Mouse (Mus musculus): ENCODE data around the gene Myog. TPM values are rescaled to one million over a fixed set of nuclear protein-coding genes. Genes with fewer than 3 reads are reported as not detected.

Gene Myog
- polyA plus RNA-seq, 1 experiment from 2014 or later, result not detected

- 64% methylated on average over 3 of the region's 3 CpGs for WGBS (ENCODE audit: missing documents)
- H3K36me3 ChIP-seq (ENCODE audit: inconsistent target), result peaks cover 11% of the 10 kb centered on the region; the same call in 1 of the 2 replicates
- H3K4me3 ChIP-seq (ENCODE audit: inconsistent target), result no peak overlapping the region
- H3K79me2 ChIP-seq (ENCODE audit: inconsistent target), result no peaks in the 10 kb centered on the region
- no peak overlapping the region for H3K27ac ChIP-seq
These were observed 4.2 kb downstream of the Myog start for GRCm38 (mm10) chr1:134293738-134294604.

- H3K4me3 ChIP-seq (ENCODE audit: inconsistent target), result no peak overlapping the region
- H3K27ac ChIP-seq, result no peak overlapping the region
- 96% methylated on average over 8 of the region's 8 CpGs for WGBS (ENCODE audit: missing documents)
- H3K79me2 ChIP-seq (ENCODE audit: inconsistent target), result no peaks in the 10 kb centered on the region
- H3K36me3 ChIP-seq (ENCODE audit: inconsistent target), result peaks cover 11% of the 10 kb centered on the region; the same call in 1 of the 2 replicates
These were observed 7.5 kb downstream of the Myog start for GRCm38 (mm10) chr1:134297265-134297664.

DNA sequence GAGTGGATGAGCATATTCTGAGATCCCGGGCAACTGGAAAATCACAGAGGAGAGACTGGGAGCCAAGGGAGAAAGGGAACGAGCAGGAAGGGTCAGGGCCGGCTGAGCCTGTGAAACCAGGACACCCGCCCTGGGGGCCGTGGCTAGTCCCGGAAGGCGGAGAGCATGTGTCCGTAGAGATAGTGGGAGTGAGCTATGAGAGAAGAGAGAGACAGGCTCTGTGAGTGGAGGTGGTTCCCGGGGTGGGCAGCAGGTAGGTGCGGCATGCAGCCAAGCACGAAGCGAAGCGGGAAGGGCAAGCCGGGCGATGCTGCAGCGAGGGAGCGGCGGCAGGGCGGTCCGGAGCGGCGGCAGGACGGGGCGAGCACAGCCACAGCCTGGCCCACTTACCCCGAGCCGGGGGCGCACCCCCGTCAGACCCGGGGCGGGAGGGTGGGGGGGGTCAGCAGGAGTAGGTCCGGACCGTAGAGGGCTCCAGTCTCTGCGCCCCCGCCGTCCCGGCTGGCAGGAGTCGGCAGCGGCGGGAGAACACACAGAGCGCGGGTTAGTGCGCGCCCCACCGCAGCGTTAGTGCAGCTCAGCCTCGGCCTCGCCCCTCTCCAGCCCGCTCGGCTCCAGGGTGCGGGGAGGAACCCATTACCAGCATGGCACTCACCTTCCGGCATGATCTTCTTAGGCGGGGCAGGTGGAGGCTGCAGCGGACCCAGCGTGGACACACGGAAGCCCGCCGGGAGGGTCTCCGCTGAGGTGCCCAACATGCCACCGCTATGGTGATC is 9.0 kb downstream of the Myog start:
- Histone ChIP-seq H3K79me2 (ENCODE audit: inconsistent target) (peaks cover 5% of the 10 kb centered on the region; the same call in 1 of the 2 replicates), H3K36me3 (ENCODE audit: inconsistent target) (peaks cover 11% of the 10 kb centered on the region; the same call in 1 of the 2 replicates), H3K4me3 (ENCODE audit: inconsistent target) (no peak overlapping the region), H3K27ac (no peak overlapping the region)
- 38% methylated on average over 49 of the region's 59 CpGs for WGBS (ENCODE audit: missing documents)

- Histone ChIP-seq H3K27ac (peak overlapping the region; percentile 95), H3K4me3 (ENCODE audit: inconsistent target) (peak overlapping the region; percentile 9; the same call in 1 of the 2 replicates), H3K36me3 (ENCODE audit: inconsistent target) (peaks cover 9% of the 10 kb centered on the region; the same call in 1 of the 2 replicates), H3K79me2 (ENCODE audit: inconsistent target) (peaks cover 10% of the 10 kb centered on the region; the same call in 1 of the 2 replicates)
- WGBS (ENCODE audit: missing documents), result 0% methylated on average over 8 of the region's 8 CpGs
These were observed 12.9 kb downstream of the Myog start for GRCm38 (mm10) chr1:134302568-134303238.

GRCm38 (mm10) chr1:134304940-134305339 is 15.2 kb downstream of the Myog start:
- Histone ChIP-seq H3K36me3 (ENCODE audit: inconsistent target) (no peaks in the 10 kb centered on the region), H3K79me2 (ENCODE audit: inconsistent target) (peaks cover 10% of the 10 kb centered on the region; the same call in 1 of the 2 replicates), H3K27ac (peak overlapping the region; percentile 95), H3K4me3 (ENCODE audit: inconsistent target) (no peak overlapping the region)
- 70% methylated on average over 9 of the region's 9 CpGs for WGBS (ENCODE audit: missing documents)

GRCm38 (mm10) chr1:134307409-134307808 is 17.6 kb downstream of the Myog start:
- peaks cover 10% of the 10 kb centered on the region; the same call in 1 of the 2 replicates for H3K79me2 ChIP-seq (ENCODE audit: inconsistent target)
- no peaks in the 10 kb centered on the region for H3K36me3 ChIP-seq (ENCODE audit: inconsistent target)
- 90% methylated on average over 9 of the region's 10 CpGs for WGBS (ENCODE audit: missing documents)
- H3K4me3 ChIP-seq (ENCODE audit: inconsistent target), result no peak overlapping the region
- no peak overlapping the region for H3K27ac ChIP-seq

- WGBS (ENCODE audit: missing documents), result 85% methylated on average over 2 of the region's 2 CpGs
These were observed 20.5 kb downstream of the Myog start for GRCm38 (mm10) chr1:134310291-134310690.

DNA sequence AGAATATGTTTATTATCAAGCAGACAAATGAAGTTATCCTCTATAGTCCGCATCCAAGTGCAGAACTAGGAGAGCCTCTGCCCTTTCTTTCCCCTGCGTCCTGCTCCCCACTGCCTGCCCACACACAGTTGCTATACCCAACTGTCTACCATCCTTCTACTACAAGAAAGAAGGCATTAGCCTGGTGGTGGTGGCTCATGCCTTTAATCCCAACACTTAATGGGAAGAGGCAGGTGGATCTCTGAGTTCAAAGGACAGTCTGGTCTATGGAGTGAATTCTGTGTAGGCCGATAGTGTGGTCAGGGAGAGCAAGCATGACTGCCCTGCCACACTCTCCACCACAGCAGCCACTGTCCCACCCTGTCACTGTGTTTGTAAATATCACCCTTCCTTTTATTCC is 20.9 kb downstream of the Myog start:
- 94% methylated on average over 3 of the region's 3 CpGs for WGBS (ENCODE audit: missing documents)
- no peaks in the 10 kb centered on the region for H3K36me3 ChIP-seq (ENCODE audit: inconsistent target)
- no peaks in the 10 kb centered on the region for H3K79me2 ChIP-seq (ENCODE audit: inconsistent target)
- no peak overlapping the region for H3K27ac ChIP-seq
- no peak overlapping the region for H3K4me3 ChIP-seq (ENCODE audit: inconsistent target)

More at GRCm38 (mm10) chr1:134310291-134310690, 20.5 kb downstream of the Myog start:
- Histone ChIP-seq H3K79me2 (ENCODE audit: inconsistent target) (no peaks in the 10 kb centered on the region), H3K27ac (no peak overlapping the region), H3K36me3 (ENCODE audit: inconsistent target) (no peaks in the 10 kb centered on the region), H3K4me3 (ENCODE audit: inconsistent target) (no peak overlapping the region)

DNA sequence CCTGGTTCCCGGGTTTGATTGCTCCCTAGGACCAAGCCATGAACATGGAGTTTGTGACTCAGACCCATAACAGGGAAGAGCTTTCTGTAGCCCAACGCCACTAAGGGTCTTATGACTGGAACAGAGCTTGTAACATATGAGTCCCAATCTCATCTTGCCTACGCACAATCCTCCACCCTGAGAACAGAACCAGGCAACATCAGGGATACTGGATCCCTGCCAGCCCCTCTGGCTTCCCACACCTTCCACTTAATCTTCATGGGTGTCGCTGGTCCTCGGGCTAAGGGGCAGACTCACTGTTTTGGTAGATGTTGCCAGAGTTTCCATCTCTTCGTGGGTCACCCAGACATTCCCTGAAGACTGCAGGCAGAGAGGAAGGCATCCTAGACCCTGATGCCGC is 22.0 kb downstream of the Myog start:
- H3K4me3 ChIP-seq (ENCODE audit: inconsistent target), result no peak overlapping the region
- no peaks in the 10 kb centered on the region for H3K79me2 ChIP-seq (ENCODE audit: inconsistent target)
- no peaks in the 10 kb centered on the region for H3K36me3 ChIP-seq (ENCODE audit: inconsistent target)
- H3K27ac ChIP-seq, result no peak overlapping the region
- WGBS (ENCODE audit: missing documents), result 94% methylated on average over 7 of the region's 7 CpGs

- Histone ChIP-seq H3K36me3 (ENCODE audit: inconsistent target) (no peaks in the 10 kb centered on the region), H3K79me2 (ENCODE audit: inconsistent target) (no peaks in the 10 kb centered on the region), H3K4me3 (ENCODE audit: inconsistent target) (no peak overlapping the region), H3K27ac (no peak overlapping the region)
- WGBS (ENCODE audit: missing documents), result 37% methylated on average over 5 of the region's 5 CpGs
These were observed 25.4 kb downstream of the Myog start for GRCm38 (mm10) chr1:134315181-134315580.

DNA sequence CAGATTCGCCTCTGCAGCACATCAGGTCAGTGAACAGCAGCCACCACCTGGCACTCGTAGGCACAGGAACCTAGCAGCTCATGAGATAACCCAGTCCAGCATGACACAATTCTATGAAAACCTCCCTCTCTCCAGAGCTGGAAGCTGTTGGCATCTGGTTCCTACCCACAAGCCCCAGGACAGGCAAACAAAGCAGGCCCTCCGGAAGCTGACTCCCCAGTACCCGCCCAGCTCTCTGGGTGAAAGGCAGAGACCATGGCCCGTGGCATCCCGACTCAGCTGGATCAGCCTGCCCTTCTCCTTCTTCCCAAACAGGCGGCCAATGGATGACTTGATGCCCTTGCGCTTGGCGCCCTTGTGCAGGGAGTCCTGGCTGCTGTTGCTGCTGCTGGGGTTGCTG is 26.6 kb downstream of the Myog start:
- H3K27ac ChIP-seq, result no peak overlapping the region
- H3K79me2 ChIP-seq (ENCODE audit: inconsistent target), result no peaks in the 10 kb centered on the region
- H3K4me3 ChIP-seq (ENCODE audit: inconsistent target), result no peak overlapping the region
- 96% methylated on average over 9 of the region's 9 CpGs for WGBS (ENCODE audit: missing documents)
- no peaks in the 10 kb centered on the region for H3K36me3 ChIP-seq (ENCODE audit: inconsistent target)

DNA sequence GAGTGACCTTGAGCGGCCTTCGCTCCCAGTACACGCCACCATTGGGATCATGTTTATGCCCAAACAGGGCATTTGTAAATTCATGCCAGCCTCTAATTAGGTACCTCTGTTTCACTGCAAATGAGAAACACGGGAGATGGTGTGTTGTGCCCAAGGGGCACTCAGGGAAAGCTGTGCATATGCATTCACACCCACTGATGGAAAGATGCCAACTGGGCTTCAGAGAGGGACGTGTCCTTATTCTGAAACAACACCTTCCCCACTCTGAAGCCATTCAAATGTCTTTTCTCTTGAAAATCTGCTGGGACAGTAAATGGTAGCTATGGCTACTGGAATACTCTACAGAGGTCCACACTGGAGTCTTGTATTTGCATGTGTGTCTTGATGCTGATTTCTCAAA is 28.5 kb downstream of the Myog start:
- WGBS (ENCODE audit: missing documents), result 93% methylated on average over 5 of the region's 5 CpGs
- Histone ChIP-seq H3K79me2 (ENCODE audit: inconsistent target) (no peaks in the 10 kb centered on the region), H3K36me3 (ENCODE audit: inconsistent target) (no peaks in the 10 kb centered on the region), H3K4me3 (ENCODE audit: inconsistent target) (no peak overlapping the region), H3K27ac (no peak overlapping the region)

- 95% methylated on average over 14 of the region's 14 CpGs for WGBS (ENCODE audit: missing documents)
- Histone ChIP-seq H3K79me2 (ENCODE audit: inconsistent target) (no peaks in the 10 kb centered on the region), H3K4me3 (ENCODE audit: inconsistent target) (no peak overlapping the region), H3K36me3 (ENCODE audit: inconsistent target) (no peaks in the 10 kb centered on the region), H3K27ac (no peak overlapping the region)
These were observed 31.0 kb downstream of the Myog start for GRCm38 (mm10) chr1:134320691-134321301.

DNA sequence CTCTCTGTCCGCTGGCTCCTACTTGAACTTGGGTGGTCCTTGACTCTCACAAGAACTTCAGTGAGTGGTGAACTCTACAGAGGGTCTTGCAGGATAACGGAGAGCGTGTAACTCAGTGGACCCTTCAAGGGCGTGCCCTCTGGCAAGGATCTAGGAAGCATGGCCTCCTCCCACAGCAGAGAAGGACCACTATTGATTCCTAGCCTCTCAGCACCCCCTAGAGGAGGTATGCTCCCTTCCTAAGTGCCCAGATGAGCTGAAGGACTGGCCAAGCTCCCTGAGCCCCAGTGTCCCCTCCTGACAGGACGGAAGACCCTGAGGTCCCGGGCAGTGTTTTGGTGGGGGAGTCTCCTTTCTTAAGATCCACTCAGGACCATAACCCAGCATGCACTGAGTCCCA is 32.8 kb downstream of the Myog start:
- Histone ChIP-seq H3K79me2 (ENCODE audit: inconsistent target) (no peaks in the 10 kb centered on the region), H3K4me3 (ENCODE audit: inconsistent target) (no peak overlapping the region)
- 71% methylated on average over 6 of the region's 6 CpGs for WGBS (ENCODE audit: missing documents)

More for the DNA sequence above, 32.8 kb downstream of the Myog start:
- no peaks in the 10 kb centered on the region for H3K36me3 ChIP-seq (ENCODE audit: inconsistent target)
- no peak overlapping the region for H3K27ac ChIP-seq
